In the genomic region with DNA sequence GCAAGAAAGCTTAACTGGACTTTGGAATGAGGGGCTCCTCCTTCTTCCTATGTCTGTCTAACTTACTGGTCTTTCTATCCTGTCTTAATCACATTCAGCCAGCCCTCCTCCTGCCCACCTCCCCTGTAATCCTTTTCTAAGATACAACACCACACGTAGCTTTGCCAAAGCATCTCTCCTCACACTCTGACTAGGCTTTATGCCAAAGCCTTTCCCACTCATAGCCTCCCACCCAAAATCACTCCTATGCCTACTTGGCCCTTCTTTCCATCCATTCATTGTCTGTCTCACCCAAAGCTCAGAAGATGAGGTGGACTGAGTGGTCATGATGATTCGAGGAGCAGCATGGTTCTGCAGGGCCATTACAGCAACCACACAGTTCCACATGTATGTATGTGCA, we compare ENCODE assay signal across 21 mouse cellular contexts. TPM values are rescaled to one million over a fixed set of nuclear protein-coding genes. Genes with fewer than 3 reads are reported as not detected.
DNase-seq lines count a peak whose midpoint lies in the region; ATAC-seq lines count a peak whose summit lies in the region.
"Had no signal": no experiment of that assay in that cellular context is flagged by ENCODE, and none has a peak within 500 bp of the region (broad histone marks: within the 10 kb centered on the region; RNA-seq: fewer than 3 reads in every experiment).

No protein-coding gene starts in this region.

- ATAC-seq in frontal cortex, adult (ENCODE audit: low TSS enrichment): peak; percentile 95
- no peak for ATAC-seq in granulocyte monocyte progenitor cell, adult 5-6 weeks (replicated peaks; ENCODE audit: poor library complexity, severe bottlenecking)
- ATAC-seq: activated CD4-positive, CD25-positive, alpha-beta regulatory T cell, adult 4 months; forebrain, embryonic 13.5 days; forebrain, embryonic 16.5 days; hindbrain, postnatal 0 days had no signal

- intact Hi-C loops in left cerebral cortex, postnatal 36 days (cut with DNase I): no loop called here

- DNase-seq in frontal cortex, postnatal 10 days (ENCODE audit: low spot score in 2 of 2): no peak
- peak; percentile 20 to 30 for DNase-seq in left cerebral cortex, postnatal 36 days (ENCODE audit: low spot score in 2 of 2)
- no peak for DNase-seq in left cerebral cortex, adult 11 months (ENCODE audit: low spot score)
- peak; percentile 52 to 53 for DNase-seq in right cerebral cortex, adult 2 months (ENCODE audit: low spot score in 2 of 2)
- no peak for DNase-seq in right cerebral cortex, postnatal 4 days
- peak; percentile 5 to 44 for DNase-seq in right cerebral cortex, postnatal 36 days (ENCODE audit: low spot score in 2 of 2)
- DNase-seq: adrenal gland, adult 8-10 months; adrenal gland, postnatal 25 days; cerebellum, adult 18-20 months; cerebellum, adult 9-10 months; cerebellum, postnatal 14 days; gastrocnemius, postnatal 25 days; heart, adult 2 months; heart, postnatal 14 days; heart, postnatal 4 days had no signal

RNA-seq across cellular contexts. Expression of a gene that starts 24.7 kb away (rescaled TPM):
- 1 to 10 TPM; 2.4 to 3.2 TPM for total RNA-seq in left cerebral cortex, postnatal 36 days (2021)
- total RNA-seq in granulocyte monocyte progenitor cell, adult 5-6 weeks (2014; fragmentation: Nextera tagmentation): not detected in 2 replicates
- total RNA-seq in granulocyte monocyte progenitor cell, adult 5-6 weeks (2017): not detected in 2 replicates

Comparison
In these comparisons a context has a peak if more than half of its experiments do, and no peak if none do; other contexts are left out.
1. DNase-seq: peak in left cerebral cortex, postnatal 36 days (2 of 2), right cerebral cortex, adult 2 months (2 of 2) and right cerebral cortex, postnatal 36 days (2 of 2); none in frontal cortex, postnatal 10 days (0 of 2), left cerebral cortex, adult 11 months (single experiment) and right cerebral cortex, postnatal 4 days (single experiment).